Mouse (Mus musculus) forebrain, embryonic 11.5 days (tissue): ENCODE measurements at regions not wholly inside any gene's neighbourhood (a gene's known extent, or its start where the extent isn't known, plus 50 kb on each side); places are given as distances from the start of the nearest gene placed in this dataset.

Experiments used
- ATAC-seq: fragments of 200-750 bp; cut with Nextera tagmentation; replicated peaks from 2 replicates; pipeline ENCODE4 v1.8.0; 2017; ENCODE audit warnings: moderate TSS enrichment; ENCODE audit not compliant: low FRiP score
- DNase-seq: peaks from one replicate; pipeline ENCODE4 v3.0.0-alpha.2; 2017; ENCODE audit warnings: low spot score
- H3K27ac ChIP-seq: fragments of 300-500 bp; sonication (generic); 2 replicates; pipeline ENCODE4 v1.5.1; 2014; ENCODE audit warnings: low read depth, low read length
- H3K27me3 ChIP-seq: fragments of 300-500 bp; sonication (generic); 2 replicates; pipeline ENCODE4 v1.6.1; 2014; ENCODE audit warnings: mild to moderate bottlenecking, low read length, mixed read lengths; ENCODE audit not compliant: control insufficient read depth, insufficient read depth
- H3K36me3 ChIP-seq: fragments of 300-500 bp; sonication (generic); 2 replicates; pipeline ENCODE4 v1.6.1; 2014; ENCODE audit warnings: mild to moderate bottlenecking, low read length, moderate library complexity, mixed read lengths; ENCODE audit not compliant: control insufficient read depth, insufficient read depth
- H3K4me1 ChIP-seq: fragments of 300-500 bp; sonication (generic); replicated peaks from 2 replicates; pipeline ENCODE4 v1.6.1; 2014; ENCODE audit warnings: low read length, mixed read lengths; ENCODE audit not compliant: control insufficient read depth, insufficient read depth
- H3K4me2 ChIP-seq: fragments of 300-500 bp; sonication (generic); 2 replicates; pipeline ENCODE4 v1.6.1; 2014; ENCODE audit warnings: low read depth, mild to moderate bottlenecking, low read length, moderate library complexity, mixed read lengths; ENCODE audit not compliant: severe bottlenecking
- H3K4me3 ChIP-seq: fragments of 300-500 bp; sonication (generic); 2 replicates; pipeline ENCODE4 v1.5.1; 2014; ENCODE audit warnings: low read depth, low read length
- H3K9ac ChIP-seq: fragments of 300-500 bp; sonication (generic); 2 replicates; pipeline ENCODE4 v1.6.1; 2014; ENCODE audit warnings: low read length
- H3K9me3 ChIP-seq: fragments of 300-500 bp; sonication (generic); 2 replicates; pipeline ENCODE4 v1.6.1; 2016; ENCODE audit warnings: low read length, mixed read lengths; ENCODE audit not compliant: control insufficient read depth
- WGBS: fragments of 180-500 bp; shearing (Covaris S2); extraction: QIAGEN DNeasy Blood & Tissue Kit; methylation state at CpG from one replicate; pipeline ENCODE4 v1.1.7; 2014; 5-methylcytosine and 5-hydroxymethylcytosine counted together

DNA sequence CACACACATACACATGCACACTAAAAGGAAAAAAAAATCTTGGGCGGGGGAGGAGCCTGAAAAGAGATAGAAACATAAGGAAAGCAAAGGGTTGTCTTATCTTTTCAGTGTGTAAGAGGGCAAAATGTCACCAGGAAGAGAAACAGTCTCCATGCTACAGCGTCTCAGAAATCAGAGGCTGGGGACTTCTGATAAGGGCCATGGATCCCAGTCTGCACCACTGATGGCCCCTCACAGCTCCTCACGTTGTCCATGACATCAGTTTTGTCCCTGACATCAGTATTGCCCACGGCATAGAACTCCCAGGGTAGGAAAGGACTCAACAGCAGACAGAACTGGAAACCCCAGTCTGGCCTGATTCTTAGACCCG, 135.0 kb downstream of the 2410131K14Rik start:
- no peak overlapping the region for H3K9ac ChIP-seq
- H3K9me3 ChIP-seq = no peaks in the 10 kb centered on the region
- H3K36me3 ChIP-seq = no peaks in the 10 kb centered on the region
- peak overlapping the region; percentile 39; the same call in 1 of the 2 replicates for H3K4me3 ChIP-seq
- peaks cover 2% of the 10 kb centered on the region; the same call in 1 of the 2 replicates for H3K27me3 ChIP-seq
- WGBS = 31% methylated on average over 5 of the region's 5 CpGs
- no peak for DNase-seq
- 0 out of 2 replicates have a peak overlapping the region, but pooled peaks have one; percentile 12 for H3K27ac ChIP-seq
- H3K4me2 ChIP-seq = peak overlapping the region; percentile 74
- peaks cover 6% of the 10 kb centered on the region; the same call in 1 of the 2 replicates for H3K4me1 ChIP-seq
- ATAC-seq = no peak

DNA sequence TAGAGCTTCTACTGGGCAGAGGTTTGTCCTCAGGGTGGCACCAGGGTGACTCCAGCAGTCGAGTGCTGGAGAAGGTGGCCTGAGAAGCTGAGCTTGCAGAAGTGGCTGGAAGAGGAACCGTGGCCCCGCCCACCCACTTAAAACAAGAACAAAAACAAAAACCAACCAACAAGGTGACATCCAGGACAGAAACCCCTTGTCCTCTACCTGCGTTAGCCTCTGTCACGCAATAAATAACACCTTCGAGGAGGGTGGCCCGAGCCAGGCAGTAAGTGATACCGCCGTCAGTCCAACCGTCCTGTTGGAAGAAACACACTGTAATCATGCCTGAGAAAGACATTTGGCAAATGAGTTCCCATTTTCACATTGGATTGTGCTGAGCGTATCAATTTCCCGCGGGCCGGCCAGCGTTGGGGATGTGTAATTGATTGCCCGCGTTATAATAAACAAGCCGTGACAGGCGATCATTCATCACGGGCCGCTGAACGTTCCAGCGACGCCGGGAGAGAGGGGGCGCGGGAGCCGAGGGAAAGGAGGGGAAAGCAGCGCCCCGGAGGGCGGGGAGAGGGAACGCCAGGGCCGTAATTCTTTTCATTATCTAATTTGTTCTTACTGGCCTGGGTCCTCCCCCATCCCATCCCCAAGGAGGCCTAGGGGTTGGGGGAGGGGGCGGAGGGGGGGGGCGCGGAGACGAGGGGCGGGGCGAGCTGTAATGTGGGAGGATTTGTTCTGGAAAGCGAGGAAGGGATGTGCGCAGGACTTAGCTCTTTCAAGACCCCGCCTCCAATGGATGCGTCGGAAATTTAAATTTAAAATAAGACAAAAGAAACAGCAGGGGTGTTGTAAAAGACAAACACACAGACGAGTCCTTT, 135.6 kb downstream of the 2410131K14Rik start:
- H3K4me2 ChIP-seq = peak overlapping the region; percentile 74
- H3K9me3 ChIP-seq = no peaks in the 10 kb centered on the region
- H3K36me3 ChIP-seq = no peaks in the 10 kb centered on the region
- peaks cover 2% of the 10 kb centered on the region; the same call in 1 of the 2 replicates for H3K27me3 ChIP-seq
- 0 out of 2 replicates have a peak overlapping the region, but pooled peaks have one; percentile 25 for H3K27ac ChIP-seq
- under 1% methylated on average over 43 of the region's 45 CpGs for WGBS
- peak overlapping the region; percentile 39 for H3K4me3 ChIP-seq
- peak overlapping the region; percentile 53 for H3K9ac ChIP-seq
- peaks cover 6% of the 10 kb centered on the region; the same call in 1 of the 2 replicates for H3K4me1 ChIP-seq
- DNase-seq = peak; percentile 86
- ATAC-seq = peak; percentile 76

DNA sequence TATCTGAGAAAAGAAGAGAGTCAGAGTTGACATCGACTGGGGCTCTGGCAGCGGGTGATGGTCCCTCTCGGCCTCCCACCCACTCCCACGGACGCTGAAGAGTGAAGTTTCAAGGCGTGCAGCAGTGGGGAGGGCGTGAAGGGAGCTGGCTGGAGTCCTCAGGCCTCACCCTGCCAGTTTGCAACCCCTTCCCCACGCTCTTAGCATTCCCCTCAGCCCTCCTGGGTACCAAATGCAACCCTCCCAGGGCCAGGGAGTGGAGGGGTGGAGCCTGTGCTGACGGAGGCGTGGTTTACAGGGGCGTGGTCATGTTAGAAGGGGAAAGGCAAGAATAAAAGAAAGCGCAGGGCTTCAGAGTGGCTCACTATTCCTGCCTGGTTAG, 136.3 kb downstream of the 2410131K14Rik start:
- H3K4me1 ChIP-seq = peaks cover 6% of the 10 kb centered on the region; the same call in 1 of the 2 replicates
- H3K9me3 ChIP-seq = no peaks in the 10 kb centered on the region

DNA sequence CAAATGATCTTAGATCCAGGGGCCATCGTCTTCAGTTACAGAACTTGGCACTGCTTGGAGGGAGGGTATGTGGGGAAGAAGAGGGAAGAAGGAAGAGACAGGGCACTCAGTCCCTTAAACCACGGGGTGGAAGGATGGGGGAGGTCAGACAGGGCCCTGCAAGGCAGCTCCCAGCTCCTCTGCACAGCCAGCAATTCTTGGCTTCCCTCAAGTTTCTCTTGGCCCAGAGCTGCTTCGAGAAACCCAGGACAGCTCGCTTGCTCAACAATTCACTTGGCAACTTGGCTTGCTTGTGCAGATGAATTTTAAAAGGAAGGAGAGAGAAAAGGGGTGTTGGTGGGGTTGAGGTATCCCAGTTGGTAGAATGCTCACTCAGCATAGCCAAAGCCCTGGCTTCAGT, 141.1 kb downstream of the 2410131K14Rik start:
- H3K27ac ChIP-seq = no peak overlapping the region
- peaks cover 12% of the 10 kb centered on the region; the same call in 1 of the 2 replicates for H3K9me3 ChIP-seq
- no peak overlapping the region for H3K4me3 ChIP-seq
- DNase-seq = no peak
- H3K4me1 ChIP-seq = peaks cover 2% of the 10 kb centered on the region; the same call in 1 of the 2 replicates
- WGBS = 83% methylated on average over 4 of the region's 4 CpGs
- no peak overlapping the region for H3K4me2 ChIP-seq
- H3K9ac ChIP-seq = no peak overlapping the region
- H3K27me3 ChIP-seq = no peaks in the 10 kb centered on the region
- ATAC-seq = no peak
- H3K36me3 ChIP-seq = no peaks in the 10 kb centered on the region

More for the DNA sequence above, 136.3 kb downstream of the 2410131K14Rik start:
- ATAC-seq (peak; percentile 75), DNase-seq (peak; percentile 81)
- Histone ChIP-seq H3K4me3 (peak overlapping the region; percentile 39), H3K27ac (no peak overlapping the region), H3K36me3 (no peaks in the 10 kb centered on the region), H3K9ac (peak overlapping the region; percentile 53), H3K4me2 (peak overlapping the region; percentile 74), H3K27me3 (peaks cover 2% of the 10 kb centered on the region; the same call in 1 of the 2 replicates)
- under 1% methylated on average over 12 of the region's 12 CpGs for WGBS

GRCm38 (mm10) chr5:118388419-118388818, 143.4 kb downstream of the 2410131K14Rik start:
- Histone ChIP-seq H3K27me3 (no peaks in the 10 kb centered on the region), H3K36me3 (no peaks in the 10 kb centered on the region), H3K9me3 (peaks cover 12% of the 10 kb centered on the region; the same call in 1 of the 2 replicates), H3K4me2 (no peak overlapping the region), H3K9ac (no peak overlapping the region), H3K27ac (no peak overlapping the region), H3K4me3 (no peak overlapping the region), H3K4me1 (no peaks in the 10 kb centered on the region)
- WGBS = 90% methylated on average over 6 of the region's 6 CpGs
- DNase-seq = no peak
- ATAC-seq = no peak

DNA sequence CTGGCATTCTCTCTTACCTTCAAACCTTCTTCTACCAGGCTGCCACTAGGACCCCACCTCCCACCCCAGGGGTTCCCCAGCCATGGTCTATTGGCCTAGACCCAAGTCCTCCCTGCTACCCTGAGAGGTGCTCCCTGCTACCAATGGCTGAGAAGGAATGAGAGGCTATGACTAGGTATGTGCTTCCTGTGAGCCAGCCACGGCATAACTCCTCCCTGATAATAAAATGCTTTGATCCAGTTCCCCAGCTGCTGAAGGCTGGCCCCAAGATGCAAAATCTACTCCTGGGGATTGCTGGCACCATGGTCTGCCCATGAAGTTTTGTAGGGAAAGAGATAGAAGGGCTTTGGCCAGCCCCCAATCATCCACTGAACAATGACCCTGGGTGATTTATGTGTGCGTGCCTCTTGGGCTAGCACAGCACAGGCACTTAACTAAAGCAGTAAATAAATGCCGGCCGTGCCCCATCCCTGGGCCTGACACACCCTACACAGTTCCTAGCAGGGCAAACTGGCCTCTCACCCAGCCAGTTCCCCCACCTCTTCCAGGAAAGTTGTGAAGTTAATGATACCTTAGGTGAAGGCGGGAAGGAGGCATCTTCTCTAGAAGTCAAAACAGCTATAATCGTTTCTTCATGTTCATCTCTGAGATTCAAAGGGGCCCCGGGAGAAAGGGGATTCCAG, 145.8 kb downstream of the 2410131K14Rik start:
- Histone ChIP-seq H3K9ac (no peak overlapping the region), H3K9me3 (peaks cover 12% of the 10 kb centered on the region; the same call in 1 of the 2 replicates), H3K27me3 (no peaks in the 10 kb centered on the region), H3K4me2 (no peak overlapping the region), H3K27ac (no peak overlapping the region), H3K4me3 (no peak overlapping the region), H3K4me1 (no peaks in the 10 kb centered on the region), H3K36me3 (no peaks in the 10 kb centered on the region)
- DNase-seq (no peak), ATAC-seq (no peak)
- WGBS = 92% methylated on average over 7 of the region's 7 CpGs

GRCm38 (mm10) chr5:118392932-118393487, 148.0 kb downstream of the 2410131K14Rik start:
- Histone ChIP-seq H3K4me3 (no peak overlapping the region), H3K9ac (no peak overlapping the region), H3K27me3 (no peaks in the 10 kb centered on the region), H3K9me3 (peaks cover 12% of the 10 kb centered on the region; the same call in 1 of the 2 replicates), H3K4me2 (no peak overlapping the region), H3K36me3 (no peaks in the 10 kb centered on the region), H3K27ac (no peak overlapping the region), H3K4me1 (peaks cover 5% of the 10 kb centered on the region; the same call in 1 of the 2 replicates)
- no peak for DNase-seq
- no peak for ATAC-seq
- WGBS = 88% methylated on average over 8 of the region's 8 CpGs

GRCm38 (mm10) chr5:118394051-118394450, 149.0 kb downstream of the 2410131K14Rik start:
- H3K4me3 ChIP-seq = no peak overlapping the region
- no peaks in the 10 kb centered on the region for H3K36me3 ChIP-seq
- no peak overlapping the region for H3K9ac ChIP-seq
- 64% methylated on average over 5 of the region's 5 CpGs for WGBS
- no peak for DNase-seq
- H3K4me1 ChIP-seq = peaks cover 5% of the 10 kb centered on the region; the same call in 1 of the 2 replicates
- H3K27me3 ChIP-seq = no peaks in the 10 kb centered on the region
- peaks cover 12% of the 10 kb centered on the region; the same call in 1 of the 2 replicates for H3K9me3 ChIP-seq
- no peak for ATAC-seq
- no peak overlapping the region for H3K27ac ChIP-seq
- no peak overlapping the region for H3K4me2 ChIP-seq
